Mouse (Mus musculus) myocyte (in vitro differentiated cells): ENCODE results near the gene Zfhx3. TPM values are rescaled to one million over a fixed set of nuclear protein-coding genes. Genes with fewer than 3 reads are reported as not detected.

ENCODE experiments used
- H3K27me3 ChIP-seq: one replicate; pipeline ENCODE4 v1.6.1; 2011; ENCODE audit not compliant: control insufficient read depth, insufficient read depth, insufficient read length
- H3K36me3 ChIP-seq: one replicate; pipeline ENCODE4 v1.6.1; 2011; ENCODE audit not compliant: control insufficient read depth, insufficient read depth
- H3K4me2 ChIP-seq: one replicate; pipeline ENCODE4 v1.6.1; 2011; ENCODE audit warnings: low read depth, control low read depth
- H3K4me3 ChIP-seq: one replicate; pipeline ENCODE4 v1.5.1; 2011; ENCODE audit warnings: mild to moderate bottlenecking, control low read depth, moderate library complexity
- H3K79me2 ChIP-seq: one replicate; pipeline ENCODE4 v1.6.1; 2011; ENCODE audit not compliant: control insufficient read depth, insufficient read depth
- H3ac ChIP-seq: one replicate; pipeline ENCODE4 v1.6.1; 2011; ENCODE audit not compliant: control insufficient read depth, insufficient read length
- CEBPB ChIP-seq: IDR thresholded peaks from 2 replicates; pipeline ENCODE4 v1.6.1; 2011; ENCODE audit warnings: mild to moderate bottlenecking, moderate library complexity; ENCODE audit not compliant: poor library complexity, insufficient read depth, severe bottlenecking
- E2F4 ChIP-seq: IDR thresholded peaks from one replicate; pipeline ENCODE4 v1.6.1; 2011; ENCODE audit warnings: mild to moderate bottlenecking, control low read depth, moderate library complexity; ENCODE audit not compliant: insufficient read depth
- MAX ChIP-seq: IDR thresholded peaks from one replicate; pipeline ENCODE4 v1.6.1; 2011; ENCODE audit warnings: low read depth, mild to moderate bottlenecking, control low read depth
- MYOD1 ChIP-seq, 3 experiments: IDR thresholded peaks; one replicate each; pipeline ENCODE4 v1.6.1; 2011; ENCODE audit warnings: control low read depth in 2 of 3, low read depth in 2 of 3, mild to moderate bottlenecking in 2 of 3, moderate library complexity in 1 of 3; ENCODE audit not compliant: insufficient read length in 2 of 3, control insufficient read depth in 1 of 3
- MYOG ChIP-seq, 3 experiments: IDR thresholded peaks; one replicate each; pipeline ENCODE4 v1.6.1; 2011; ENCODE audit warnings: control low read depth in 2 of 3, low read depth in 2 of 3, mild to moderate bottlenecking in 2 of 3; ENCODE audit not compliant: insufficient read length in 2 of 3, control insufficient read depth in 1 of 3, insufficient read depth in 1 of 3
- POLR2A ChIP-seq: IDR thresholded peaks from one replicate; pipeline ENCODE4 v1.6.1; 2011; ENCODE audit warnings: low read depth, mild to moderate bottlenecking, control low read depth, moderate library complexity; ENCODE audit not compliant: insufficient read length
- POLR2AphosphoS2 ChIP-seq: IDR thresholded peaks from one replicate; pipeline ENCODE4 v1.6.1; 2011; ENCODE audit warnings: low read depth, control low read depth; ENCODE audit not compliant: insufficient read length
- REST ChIP-seq: IDR thresholded peaks from one replicate; pipeline ENCODE4 v1.6.1; 2011; ENCODE audit warnings: mild to moderate bottlenecking, control low read depth, moderate library complexity; ENCODE audit not compliant: insufficient read depth, insufficient read length
- SRF ChIP-seq: IDR thresholded peaks from one replicate; pipeline ENCODE4 v1.6.1; 2011; ENCODE audit warnings: low read depth; ENCODE audit not compliant: control insufficient read depth, insufficient read length
- TCF12 ChIP-seq: IDR thresholded peaks from one replicate; pipeline ENCODE4 v1.6.1; 2011; ENCODE audit warnings: mild to moderate bottlenecking, control low read depth; ENCODE audit not compliant: poor library complexity, insufficient read depth, severe bottlenecking
- TCF3 ChIP-seq: IDR thresholded peaks from one replicate; pipeline ENCODE4 v1.6.1; 2011; ENCODE audit warnings: low read depth, control low read depth; ENCODE audit not compliant: insufficient read length
- USF1 ChIP-seq: IDR thresholded peaks from one replicate; pipeline ENCODE4 v1.6.1; 2011; ENCODE audit warnings: low read depth, mild to moderate bottlenecking, control low read depth, moderate library complexity
- polyA plus RNA-seq: library from polyadenylated mRNA; unstranded; fragments of >200 nt; fragmentation: generic; extraction: Trizol; gene quantifications from one replicate; pipeline ENCODE4 v1.2.1, GENCODE M21; 2012; ENCODE audit warnings: missing spikeins

The Zfhx3 gene
- polyA plus RNA-seq, 1 experiment, result 3.0 TPM

DNA sequence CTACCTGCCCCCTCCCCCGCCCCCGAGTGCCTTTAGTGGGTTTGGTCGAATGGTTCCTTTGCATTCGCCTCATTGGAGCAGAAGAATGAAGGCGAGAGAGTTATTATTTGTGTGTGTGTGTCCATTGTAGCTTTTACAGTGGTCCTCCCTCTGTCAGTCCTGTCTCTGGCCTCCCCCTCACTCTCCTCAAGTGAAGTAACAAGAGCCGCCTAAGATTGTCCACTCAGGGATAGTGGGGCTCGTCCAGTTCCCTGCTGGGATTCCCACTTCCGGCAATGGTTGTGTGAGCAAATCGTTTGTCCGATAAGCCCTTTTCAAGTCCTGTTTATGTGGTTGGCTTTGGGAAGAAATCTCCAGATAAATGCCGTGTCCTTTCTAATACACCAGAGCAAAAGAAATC, 790.1 kb downstream of the Zfhx3 start:
- no peak for TF ChIP-seq MAX
- no peak for TF ChIP-seq MYOG (IDR thresholded peaks at IDR 0.05; ENCODE audit: control insufficient read depth in 1 of 3, insufficient read depth in 1 of 3, insufficient read length in 2 of 3, low read depth in 2 of 3)
- TF ChIP-seq MYOD1 (IDR thresholded peaks at IDR 0.05; ENCODE audit: control insufficient read depth in 1 of 3, insufficient read length in 2 of 3, low read depth in 2 of 3), result no peak
- TF ChIP-seq SRF, result no peak
- no peak for TF ChIP-seq TCF12
- no peak for TF ChIP-seq USF1
- TF ChIP-seq CEBPB, result no peak
- TF ChIP-seq E2F4, result no peak
- no peak for TF ChIP-seq REST
- TF ChIP-seq TCF3, result no peak
- no peak for TF ChIP-seq POLR2A
- no peak for TF ChIP-seq POLR2AphosphoS2
- H3K4me3 ChIP-seq, result no peak overlapping the region
- peaks cover 97% of the 10 kb centered on the region for H3K79me2 ChIP-seq
- H3ac ChIP-seq, result no peak overlapping the region
- no peaks in the 10 kb centered on the region for H3K36me3 ChIP-seq
- H3K27me3 ChIP-seq, result no peaks in the 10 kb centered on the region
- H3K4me2 ChIP-seq, result no peak overlapping the region

DNA sequence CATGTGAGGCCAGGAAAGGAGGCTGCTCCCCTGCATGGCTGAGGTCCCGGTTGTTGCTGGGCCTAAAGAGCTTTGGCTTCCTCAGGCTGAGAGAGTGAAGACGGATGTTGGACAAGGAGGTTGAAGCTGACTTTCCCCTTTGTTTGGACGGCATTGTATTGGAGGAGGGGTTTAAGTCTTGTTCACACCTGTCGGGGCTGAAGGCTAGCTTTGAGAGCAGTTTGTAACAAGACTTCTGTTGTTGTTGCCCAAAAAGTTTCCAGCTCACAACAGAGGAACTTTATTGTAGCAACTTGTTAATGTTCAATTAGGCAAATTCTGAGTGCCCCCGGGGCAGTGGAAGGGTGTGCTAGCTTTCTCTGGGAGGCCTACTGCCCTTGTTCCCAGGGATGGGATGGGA, 790.9 kb downstream of the Zfhx3 start:
- H3K4me3 ChIP-seq, result no peak overlapping the region
- no peaks in the 10 kb centered on the region for H3K27me3 ChIP-seq
- H3K79me2 ChIP-seq, result peaks cover 92% of the 10 kb centered on the region
- no peaks in the 10 kb centered on the region for H3K36me3 ChIP-seq
- H3ac ChIP-seq, result no peak overlapping the region
- TF ChIP-seq TCF3 (no peak), SRF (no peak), CEBPB (no peak), MYOD1 (IDR thresholded peaks at IDR 0.05; ENCODE audit: control insufficient read depth in 1 of 3, insufficient read length in 2 of 3, low read depth in 2 of 3) (no peak), MYOG (IDR thresholded peaks at IDR 0.05; ENCODE audit: control insufficient read depth in 1 of 3, insufficient read depth in 1 of 3, insufficient read length in 2 of 3, low read depth in 2 of 3) (no peak), REST (no peak), MAX (no peak), POLR2A (no peak)
- H3K4me2 ChIP-seq, result no peak overlapping the region

- TF ChIP-seq TCF3, result no peak
- no peak for TF ChIP-seq MYOG (IDR thresholded peaks at IDR 0.05; ENCODE audit: control insufficient read depth in 1 of 3, insufficient read depth in 1 of 3, insufficient read length in 2 of 3, low read depth in 2 of 3)
- no peak for TF ChIP-seq USF1
- TF ChIP-seq E2F4, result no peak
- no peak for TF ChIP-seq REST
- TF ChIP-seq POLR2A, result no peak
- TF ChIP-seq POLR2AphosphoS2, result no peak
- no peak for TF ChIP-seq MYOD1 (IDR thresholded peaks at IDR 0.05; ENCODE audit: control insufficient read depth in 1 of 3, insufficient read length in 2 of 3, low read depth in 2 of 3)
- H3K79me2 ChIP-seq, result peaks cover 93% of the 10 kb centered on the region
- no peak overlapping the region for H3K4me3 ChIP-seq
- H3K27me3 ChIP-seq, result no peaks in the 10 kb centered on the region
- H3K36me3 ChIP-seq, result no peaks in the 10 kb centered on the region
- H3ac ChIP-seq, result no peak overlapping the region
- H3K4me2 ChIP-seq, result no peak overlapping the region
Measured at GRCm38 (mm10) chr8:108736442-108736841, 794.0 kb downstream of the Zfhx3 start.

DNA sequence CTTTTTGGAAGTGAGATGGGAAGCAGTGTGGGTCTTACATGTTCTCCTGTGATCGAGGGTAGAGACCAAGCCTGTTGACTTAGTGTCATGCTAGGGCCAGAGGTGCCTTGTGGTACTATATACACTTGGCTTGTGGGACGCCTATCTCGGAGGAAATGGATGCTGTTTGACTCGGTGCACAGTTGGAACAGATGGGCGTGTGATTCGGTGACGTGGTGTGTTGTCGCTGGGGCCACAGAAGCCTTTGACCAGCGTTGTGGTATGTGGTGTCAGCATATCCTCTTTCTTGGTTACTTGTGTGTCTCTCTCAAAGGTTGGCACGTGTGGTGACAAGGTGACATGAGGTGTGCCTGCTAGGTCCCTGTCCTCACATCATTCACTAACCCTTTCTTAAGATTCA, 795.7 kb downstream of the Zfhx3 start:
- Histone ChIP-seq H3K4me3 (no peak overlapping the region), H3K27me3 (no peaks in the 10 kb centered on the region)

GRCm38 (mm10) chr8:108739517-108739916, 797.1 kb downstream of the Zfhx3 start:
- no peak overlapping the region for H3K4me2 ChIP-seq
- peaks cover 94% of the 10 kb centered on the region for H3K79me2 ChIP-seq
- TF ChIP-seq CEBPB, result no peak
- no peak overlapping the region for H3K4me3 ChIP-seq
- no peak overlapping the region for H3ac ChIP-seq
- no peaks in the 10 kb centered on the region for H3K27me3 ChIP-seq
- no peaks in the 10 kb centered on the region for H3K36me3 ChIP-seq

More for the DNA sequence above, 795.7 kb downstream of the Zfhx3 start:
- H3ac ChIP-seq, result no peak overlapping the region
- H3K4me2 ChIP-seq, result no peak overlapping the region
- TF ChIP-seq CEBPB (no peak), E2F4 (no peak), REST (no peak), SRF (no peak), TCF3 (no peak), MYOD1 (IDR thresholded peaks at IDR 0.05; ENCODE audit: control insufficient read depth in 1 of 3, insufficient read length in 2 of 3, low read depth in 2 of 3) (no peak), TCF12 (no peak), MAX (no peak), MYOG (IDR thresholded peaks at IDR 0.05; ENCODE audit: control insufficient read depth in 1 of 3, insufficient read depth in 1 of 3, insufficient read length in 2 of 3, low read depth in 2 of 3) (no peak), USF1 (no peak), POLR2A (no peak), POLR2AphosphoS2 (no peak)
- peaks cover 94% of the 10 kb centered on the region for H3K79me2 ChIP-seq
- no peaks in the 10 kb centered on the region for H3K36me3 ChIP-seq
